Mouse (Mus musculus): Measurements from ENCODE around the gene Plxnc1. TPM values are rescaled to one million over a fixed set of nuclear protein-coding genes. Genes with fewer than 3 reads are reported as not detected.
A peak's percentile ranks its signal among the peaks of the same experiment; 100 is the strongest.

Plxnc1 gene
- total and polyA plus RNA-seq, 3 experiments: 27.6 to 34.4 (median 33.0) TPM

DNA sequence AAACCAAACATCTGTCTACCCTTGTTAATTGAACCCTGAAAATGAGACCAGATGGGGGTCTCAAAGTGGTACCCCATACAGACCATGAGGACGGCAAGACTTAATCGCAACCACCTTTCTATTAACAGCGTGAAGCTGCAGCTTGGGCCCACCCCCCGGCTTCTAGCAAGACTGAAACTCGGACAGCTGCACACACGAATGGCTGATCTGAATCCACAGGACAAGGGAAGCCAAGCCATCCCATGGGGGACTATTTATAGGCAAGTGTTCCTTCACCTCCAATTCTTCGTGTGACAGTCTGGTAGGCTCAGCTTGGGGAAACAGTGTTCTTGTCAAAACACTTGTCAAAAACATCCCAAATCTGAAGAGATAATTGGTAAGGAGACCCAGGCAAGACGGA, 24.1 kb downstream of the Plxnc1 start (continued):
- no peak for TF ChIP-seq MAFK (IDR thresholded peaks at IDR 0.05; ENCODE audit: insufficient replicate concordance, low read length)
- TF ChIP-seq ZKSCAN1 (IDR thresholded peaks at IDR 0.05; ENCODE audit: borderline replicate concordance, low read depth, low read length): no peak
- no peak for TF ChIP-seq ZC3H11A (IDR thresholded peaks at IDR 0.05; ENCODE audit: low read depth, low read length)
- no peak for TF ChIP-seq SMC3 (IDR thresholded peaks at IDR 0.05; ENCODE audit: low read depth, low read length)
- TF ChIP-seq POLR2AphosphoS2 (IDR thresholded peaks at IDR 0.05; ENCODE audit: low read depth, low read length): no peak
- TF ChIP-seq MEF2A (IDR thresholded peaks at IDR 0.05; ENCODE audit: borderline replicate concordance, low read depth, low read length): peak; percentile 76

DNA sequence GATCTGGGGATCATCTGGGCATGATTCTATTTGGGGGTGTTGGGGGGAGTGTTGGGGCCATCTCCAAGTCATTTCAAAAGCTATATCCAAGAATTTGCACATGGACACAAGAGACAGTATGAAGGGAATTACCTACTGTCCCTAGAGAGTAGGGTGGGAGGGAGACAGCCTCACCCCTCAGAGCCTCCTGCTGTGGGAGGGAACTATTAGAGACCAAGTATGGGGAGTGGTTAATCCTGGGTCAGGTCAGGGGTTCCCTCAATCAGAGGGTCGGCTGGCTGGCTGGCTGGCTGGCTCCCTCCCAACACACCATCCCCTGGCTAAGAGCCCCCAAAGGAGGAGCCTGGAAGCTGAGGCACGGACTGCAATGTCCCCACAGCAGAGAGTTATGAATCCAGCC, 24.7 kb downstream of the Plxnc1 start:
- dilution Hi-C loops (cut with MboI; ENCODE audit: extremely low pct_ligation_motif_present, extremely low pct_unique_long_range_greater_than_20kb, low sequenced_read_pairs): loop anchor here (25.0 kb wide), 1 partner anchor 108 kb away; no protein-coding TSS in a partner anchor
- H3K4me3 ChIP-seq (replicated peaks in 1 of 3; ENCODE audit: low read depth in 2 of 3, low read length in 2 of 3, poor library complexity in 1 of 3): no peak overlapping the region

DNA sequence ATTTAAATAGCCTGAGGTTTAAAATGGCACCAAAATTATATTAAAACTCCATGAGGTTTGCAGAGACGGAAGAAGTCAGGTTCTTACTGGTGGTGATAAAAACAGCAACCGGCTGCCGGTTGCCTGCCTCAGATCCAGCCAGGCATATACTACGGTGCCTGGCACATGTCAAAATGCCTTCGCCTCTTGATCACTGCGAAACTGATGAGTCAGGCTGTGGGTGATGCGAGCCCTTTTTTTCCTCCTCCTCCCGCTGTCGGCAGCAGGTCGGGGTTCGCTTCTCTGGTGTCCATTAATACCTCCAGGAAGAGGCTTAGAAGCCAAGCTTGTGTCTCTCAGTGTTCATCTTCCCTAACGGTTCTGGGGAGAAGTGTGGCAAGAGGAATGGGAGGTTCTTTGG, 25.1 kb downstream of the Plxnc1 start:
- in situ Hi-C loops (cut with MboI; ENCODE audit: low pct_ligation_motif_present, low pct_unique_long_range_greater_than_20kb, low sequenced_read_pairs): no loop called here
- peak; percentile 92 for DNase-seq (ENCODE audit: extremely low read depth)
- Histone ChIP-seq H3K27ac (ENCODE audit: insufficient read depth, low read depth) (peak overlapping the region; percentile 95), H3K36me3 (replicated peaks in 1 of 2; ENCODE audit: control insufficient read depth in 1 of 2, insufficient read depth in 1 of 2, low read length in 1 of 2) (no peaks in the 10 kb centered on the region), H3K4me3 (replicated peaks in 1 of 3; ENCODE audit: low read depth in 2 of 3, low read length in 2 of 3, poor library complexity in 1 of 3) (peak overlapping the region in 2 of 3 experiments; percentile 45 to 50), H3K79me2 (replicated peaks; ENCODE audit: control insufficient read depth, extremely low read depth, insufficient read depth, poor library complexity, severe bottlenecking) (peaks cover 4% of the 10 kb centered on the region; the same call in 1 of the 2 replicates), H3K9me3 (replicated peaks; ENCODE audit: low read length) (no peaks in the 10 kb centered on the region), H3K4me2 (ENCODE audit: insufficient read depth, low read depth, poor library complexity, severe bottlenecking) (peak overlapping the region; percentile 59), H3K4me1 (ENCODE audit: control insufficient read depth in 1 of 2, insufficient read depth in 2 of 2) (peaks cover 30 to 87% of the 10 kb centered on the region in 2 experiments), H3K27me3 (replicated peaks) (no peaks in the 10 kb centered on the region), H3K9ac (ENCODE audit: insufficient read depth, low read depth) (peak overlapping the region; percentile 69)
- dilution Hi-C loops (cut with MboI; ENCODE audit: extremely low pct_ligation_motif_present, extremely low pct_unique_long_range_greater_than_20kb, low sequenced_read_pairs): loop anchor here (25.0 kb wide), 1 partner anchor 107 kb away; no protein-coding TSS in a partner anchor
- peak; percentile 88 for TF ChIP-seq MYC (IDR thresholded peaks at IDR 0.05; ENCODE audit: low read depth, low read length)
- no peak for TF ChIP-seq USF2 (conservative IDR thresholded peaks at IDR 0.05; ENCODE audit: low read depth, low read length)
- TF ChIP-seq NRF1 (IDR thresholded peaks at IDR 0.05; ENCODE audit: low read depth, low read length): peak; percentile 23; the same call in 1 of the 2 replicates
- TF ChIP-seq MAX (IDR thresholded peaks at IDR 0.05; ENCODE audit: low read length): peak; percentile 61; the same call in 1 of the 2 replicates
- 0 out of 2 replicates have a peak, but pooled peaks have one; percentile 15 for TF ChIP-seq CHD2 (IDR thresholded peaks at IDR 0.05; ENCODE audit: low read length)
- no peak for TF ChIP-seq CTCF (conservative IDR thresholded peaks at IDR 0.05 in 1 of 2, IDR thresholded peaks at IDR 0.05 in 1 of 2; ENCODE audit: low read depth in 2 of 2, low read length in 2 of 2)
- TF ChIP-seq SIN3A (IDR thresholded peaks at IDR 0.05; ENCODE audit: low read length): peak; percentile 85; the same call in 1 of the 2 replicates
- peak; percentile 27 for TF ChIP-seq SMC3 (IDR thresholded peaks at IDR 0.05; ENCODE audit: low read depth, low read length)
- peak; percentile 34; the same call in 1 of the 2 replicates for TF ChIP-seq IRF4 (IDR thresholded peaks at IDR 0.05; ENCODE audit: low read depth, low read length)
- TF ChIP-seq MAZ (IDR thresholded peaks at IDR 0.05; ENCODE audit: low read depth, low read length): 0 out of 2 replicates have a peak, but pooled peaks have one; percentile 6
- peak; percentile 86 for TF ChIP-seq TBP (conservative IDR thresholded peaks at IDR 0.05; ENCODE audit: low read depth, low read length)
- TF ChIP-seq POLR2AphosphoS2 (IDR thresholded peaks at IDR 0.05; ENCODE audit: low read depth, low read length): no peak
- no peak for TF ChIP-seq USF1 (IDR thresholded peaks at IDR 0.05; ENCODE audit: low read depth, low read length)
- TF ChIP-seq MEF2A (IDR thresholded peaks at IDR 0.05; ENCODE audit: borderline replicate concordance, low read depth, low read length): peak; percentile 77
- TF ChIP-seq NELFE (IDR thresholded peaks at IDR 0.05; ENCODE audit: low read depth, low read length): peak; percentile 43; the same call in 1 of the 2 replicates
- TF ChIP-seq GABPA (IDR thresholded peaks at IDR 0.05; ENCODE audit: insufficient replicate concordance, low read depth, low read length): 0 out of 2 replicates have a peak, but pooled peaks have one; percentile 16
- no peak for TF ChIP-seq ZC3H11A (IDR thresholded peaks at IDR 0.05; ENCODE audit: low read depth, low read length)
- peak; percentile 88 for TF ChIP-seq BHLHE40 (IDR thresholded peaks at IDR 0.05; ENCODE audit: low read depth, low read length)
- TF ChIP-seq RAD21 (IDR thresholded peaks at IDR 0.05; ENCODE audit: low read depth, low read length): no peak; the same call in none of the 2 replicates
- TF ChIP-seq KAT2A (IDR thresholded peaks at IDR 0.05; ENCODE audit: insufficient replicate concordance, low read length): 0 out of 2 replicates have a peak, but pooled peaks have one; percentile 24
- TF ChIP-seq TCF12 (IDR thresholded peaks at IDR 0.05; ENCODE audit: low read depth, low read length): peak; percentile 67

More for the DNA sequence above, 24.7 kb downstream of the Plxnc1 start:
- Histone ChIP-seq H3K4me1 (ENCODE audit: control insufficient read depth in 1 of 2, insufficient read depth in 2 of 2) (peaks cover 28 to 91% of the 10 kb centered on the region in 2 experiments), H3K4me2 (ENCODE audit: insufficient read depth, low read depth, poor library complexity, severe bottlenecking) (peak overlapping the region; percentile 59), H3K27ac (ENCODE audit: insufficient read depth, low read depth) (peak overlapping the region; percentile 95), H3K9ac (ENCODE audit: insufficient read depth, low read depth) (peak overlapping the region; percentile 69), H3K79me2 (replicated peaks; ENCODE audit: control insufficient read depth, extremely low read depth, insufficient read depth, poor library complexity, severe bottlenecking) (peaks cover 5% of the 10 kb centered on the region; the same call in 1 of the 2 replicates), H3K27me3 (replicated peaks) (no peaks in the 10 kb centered on the region), H3K9me3 (replicated peaks; ENCODE audit: low read length) (no peaks in the 10 kb centered on the region), H3K36me3 (replicated peaks in 1 of 2; ENCODE audit: control insufficient read depth in 1 of 2, insufficient read depth in 1 of 2, low read length in 1 of 2) (no peaks in the 10 kb centered on the region)
- in situ Hi-C loops (cut with MboI; ENCODE audit: low pct_ligation_motif_present, low pct_unique_long_range_greater_than_20kb, low sequenced_read_pairs): loop anchor here (5.0 kb wide), 1 partner anchor 68 kb away; no protein-coding TSS in a partner anchor
- no peak for TF ChIP-seq MEF2A (IDR thresholded peaks at IDR 0.05; ENCODE audit: borderline replicate concordance, low read depth, low read length)
- TF ChIP-seq BHLHE40 (IDR thresholded peaks at IDR 0.05; ENCODE audit: low read depth, low read length): no peak
- TF ChIP-seq SMC3 (IDR thresholded peaks at IDR 0.05; ENCODE audit: low read depth, low read length): no peak
- TF ChIP-seq USF1 (IDR thresholded peaks at IDR 0.05; ENCODE audit: low read depth, low read length): no peak
- TF ChIP-seq SIN3A (IDR thresholded peaks at IDR 0.05; ENCODE audit: low read length): peak; percentile 14; the same call in 1 of the 2 replicates
- no peak for TF ChIP-seq ETS1 (conservative IDR thresholded peaks at IDR 0.05; ENCODE audit: low read depth, low read length)
- 0 out of 2 replicates have a peak, but pooled peaks have one; percentile 20 for TF ChIP-seq MAZ (IDR thresholded peaks at IDR 0.05; ENCODE audit: low read depth, low read length)
- TF ChIP-seq JUN (IDR thresholded peaks at IDR 0.05; ENCODE audit: insufficient read depth, low read depth, low read length): no peak
- TF ChIP-seq ZMIZ1 (IDR thresholded peaks at IDR 0.05; ENCODE audit: low read depth, low read length): no peak
- no peak for TF ChIP-seq ELF1 (IDR thresholded peaks at IDR 0.05; ENCODE audit: low read depth, low read length)
- TF ChIP-seq MXI1 (IDR thresholded peaks at IDR 0.05; ENCODE audit: low read depth, low read length): no peak
- no peak for TF ChIP-seq MYC (IDR thresholded peaks at IDR 0.05; ENCODE audit: low read depth, low read length)
- peak; percentile 71 for DNase-seq (ENCODE audit: extremely low read depth)

All from CH12.LX (cell line).